Mouse (Mus musculus): ENCODE measurements around the gene Cdc42bpg.

DNA sequence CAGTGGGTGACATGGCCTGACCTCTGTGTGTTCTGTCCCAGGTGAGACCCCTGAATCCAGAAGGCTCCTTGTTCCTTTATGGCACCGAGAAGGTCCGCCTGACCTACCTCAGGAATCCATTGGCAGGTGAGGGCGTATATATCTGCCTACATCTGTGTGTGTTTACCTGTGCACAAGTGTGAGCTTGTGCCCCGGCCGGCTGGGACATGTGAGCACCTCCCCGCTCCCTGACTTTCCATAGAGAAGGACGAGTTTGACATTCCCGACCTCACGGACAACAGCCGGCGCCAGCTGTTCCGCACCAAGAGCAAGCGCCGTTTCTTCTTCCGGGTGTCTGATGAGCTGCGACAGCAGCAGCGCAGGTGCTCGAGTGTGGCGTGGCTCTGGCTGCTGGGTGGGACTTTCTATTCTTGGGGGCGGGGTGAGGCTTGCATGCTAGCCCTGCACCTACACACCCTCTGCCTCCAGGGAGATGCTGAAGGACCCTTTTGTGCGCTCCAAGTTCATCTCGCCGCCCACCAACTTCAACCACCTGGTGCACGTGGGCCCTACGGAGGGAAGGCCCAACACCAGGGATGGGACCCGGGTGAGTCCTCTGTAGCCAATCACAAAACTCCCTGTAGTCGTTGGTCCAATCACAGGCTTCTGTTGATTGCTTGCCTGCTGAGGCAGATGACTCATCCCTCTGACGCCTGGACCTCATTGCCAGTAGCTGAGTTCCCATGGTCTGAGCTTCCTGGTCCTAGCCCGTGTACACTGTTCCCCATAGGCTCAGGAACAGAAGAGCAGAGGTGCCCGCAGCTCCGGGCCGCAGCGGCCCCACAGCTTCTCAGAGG is 15.7 kb downstream of the Cdc42bpg start:
- TF ChIP-seq PAX5 (IDR thresholded peaks at IDR 0.05; ENCODE audit: low read length) (no peak), CHD1 (IDR thresholded peaks at IDR 0.05; ENCODE audit: low read depth, low read length) (no peak), ZC3H11A (IDR thresholded peaks at IDR 0.05; ENCODE audit: low read depth, low read length) (no peak), USF1 (IDR thresholded peaks at IDR 0.05; ENCODE audit: low read depth, low read length) (peak; percentile 27; the same call in 1 of the 2 replicates), MAZ (IDR thresholded peaks at IDR 0.05; ENCODE audit: low read depth, low read length) (no peak), EP300 (IDR thresholded peaks at IDR 0.05; ENCODE audit: low read length) (no peak), CTCF (conservative IDR thresholded peaks at IDR 0.05 in 1 of 2, IDR thresholded peaks at IDR 0.05 in 1 of 2; ENCODE audit: low read depth in 2 of 2, low read length in 2 of 2) (no peak), SIN3A (IDR thresholded peaks at IDR 0.05; ENCODE audit: low read length) (no peak; the same call in 1 of the 2 replicates), POLR2A (IDR thresholded peaks at IDR 0.05; ENCODE audit: low read depth, low read length) (peak; percentile 58), RCOR1 (conservative IDR thresholded peaks at IDR 0.05; ENCODE audit: low read depth, low read length) (no peak), TCF12 (IDR thresholded peaks at IDR 0.05; ENCODE audit: low read depth, low read length) (no peak)
